Mouse (Mus musculus) olfactory bulb, adult 2 months (tissue): ENCODE measurements around the gene Rps19. TPM values are rescaled to one million over a fixed set of nuclear protein-coding genes. Genes with fewer than 3 reads are reported as not detected.
A peak's percentile ranks its signal among the peaks of the same experiment; 100 is the strongest.
"Not testable (repeated sequence)": the region's sequence is repeated elsewhere in the genome, so short reads cannot be mapped to it uniquely, and the experiment has no call there.

Source experiments
- H3K27ac ChIP-seq: fragments of 200-500 bp; 2 replicates; pipeline ENCODE4 v1.5.1; 2012; ENCODE audit warnings: low read depth, low read length; ENCODE audit not compliant: insufficient read depth
- H3K4me1 ChIP-seq: fragments of 200-500 bp; 2 replicates; pipeline ENCODE4 v1.6.1; 2012; ENCODE audit warnings: low read length; ENCODE audit not compliant: control insufficient read depth, insufficient read depth
- H3K4me3 ChIP-seq: fragments of 200-500 bp; 2 replicates; pipeline ENCODE4 v1.5.1; 2012; ENCODE audit warnings: mild to moderate bottlenecking, low read depth, low read length, moderate library complexity; ENCODE audit not compliant: insufficient read depth
- CTCF ChIP-seq: fragments of 200-500 bp; IDR thresholded peaks from 2 replicates; pipeline ENCODE4 v1.5.1; 2012; ENCODE audit warnings: low read depth, mild to moderate bottlenecking, low read length, moderate library complexity; ENCODE audit not compliant: insufficient read depth
- POLR2A ChIP-seq: fragments of 200-500 bp; IDR thresholded peaks from 2 replicates; pipeline ENCODE4 v1.6.1; 2012; ENCODE audit warnings: mild to moderate bottlenecking, low read depth, low read length, moderate library complexity; ENCODE audit not compliant: insufficient read depth
- WGBS: fragments of 180-500 bp; shearing (Covaris S2); methylation state at CpG from one replicate; pipeline ENCODE4 v1.1.7; 2018; 5-methylcytosine and 5-hydroxymethylcytosine counted together
- polyA plus RNA-seq: library from polyadenylated mRNA; stranded (reverse); fragments of >200 nt; gene quantifications from 2 replicates; pipeline ENCODE4 v1.2.4, GENCODE M21; 2012; ENCODE audit warnings: low replicate concordance; ENCODE audit not compliant: missing spikeins, insufficient read depth, insufficient read length

Gene Rps19
- polyA plus RNA-seq, 1 experiment, result 1,132 TPM

- 30% methylated on average over 4 of the region's 4 CpGs for WGBS
- Histone ChIP-seq H3K27ac (no peak overlapping the region), H3K4me1 (peaks cover 12% of the 10 kb centered on the region), H3K4me3 (no peak overlapping the region)
- no peak for TF ChIP-seq POLR2A
- TF ChIP-seq CTCF, result no peak
These were observed 2.9 kb downstream of the Rps19 start for GRCm38 (mm10) chr7:24887096-24887495.

GRCm38 (mm10) chr7:24889431-24890220 lies 5.5 kb downstream of the Rps19 start:
- peaks cover 10% of the 10 kb centered on the region for H3K4me1 ChIP-seq
- 79% methylated on average over 6 of the region's 6 CpGs for WGBS
- no peak overlapping the region for H3K4me3 ChIP-seq
- no peak overlapping the region for H3K27ac ChIP-seq
- TF ChIP-seq CTCF (no peak), POLR2A (no peak)

GRCm38 (mm10) chr7:24890281-24891216 lies 6.4 kb downstream of the Rps19 start:
- WGBS, result 26% methylated on average over 10 of the region's 10 CpGs
- TF ChIP-seq POLR2A (no peak), CTCF (peak; percentile 57; the same call in 1 of the 2 replicates)
- Histone ChIP-seq H3K4me3 (no peak overlapping the region), H3K27ac (no peak overlapping the region), H3K4me1 (peaks cover 10% of the 10 kb centered on the region)

GRCm38 (mm10) chr7:24891241-24892124 lies 7.3 kb downstream of the Rps19 start:
- Histone ChIP-seq H3K27ac (no peak overlapping the region), H3K4me3 (no peak overlapping the region), H3K4me1 (peaks cover 2% of the 10 kb centered on the region; the same call in 1 of the 2 replicates)
- 79% methylated on average over 3 of the region's 3 CpGs for WGBS
- no peak for TF ChIP-seq POLR2A
- no peak for TF ChIP-seq CTCF

- Histone ChIP-seq H3K4me3 (no peak overlapping the region), H3K27ac (no peak overlapping the region), H3K4me1 (no peaks in the 10 kb centered on the region)
- TF ChIP-seq POLR2A, result no peak
- TF ChIP-seq CTCF, result no peak
- WGBS, result 74% methylated on average over 2 of the region's 2 CpGs
These were observed 8.0 kb downstream of the Rps19 start for GRCm38 (mm10) chr7:24892125-24892583.

GRCm38 (mm10) chr7:24895749-24896148 lies 11.6 kb downstream of the Rps19 start:
- not testable (repeated sequence) for H3K4me3 ChIP-seq, H3K4me1 ChIP-seq, H3K27ac ChIP-seq
- WGBS, result 83% methylated on average over 2 of the region's 2 CpGs

GRCm38 (mm10) chr7:24896269-24896668 lies 12.1 kb downstream of the Rps19 start:
- H3K27ac ChIP-seq, result no peak overlapping the region
- no peak overlapping the region for H3K4me3 ChIP-seq
- 84% methylated on average over 8 of the region's 8 CpGs for WGBS
- H3K4me1 ChIP-seq, result no peaks in the 10 kb centered on the region
- TF ChIP-seq POLR2A (no peak), CTCF (no peak)

- H3K27ac ChIP-seq, result no peak within 1 kb of the TSS
- WGBS, result 88% methylated on average over 12 of the region's 12 CpGs
- TF ChIP-seq POLR2A, result no peak
- TF ChIP-seq CTCF, result no peak
These were observed 13.1 kb downstream of the Rps19 start, which contains the start of gene Cd79a for GRCm38 (mm10) chr7:24897224-24897623. Gene Cd79a (plus strand): TSS chr7:24897381.

More at GRCm38 (mm10) chr7:24897224-24897623, 13.1 kb downstream of the Rps19 start, which contains the start of gene Cd79a:
- Histone ChIP-seq H3K4me3 (no peak within 1 kb of the TSS), H3K4me1 (no peaks in the 10 kb centered on the region)
